Mouse (Mus musculus) common myeloid progenitor, adult 5-6 weeks (primary cell): ENCODE results near the gene Mecom. TPM values are rescaled to one million over a fixed set of nuclear protein-coding genes. Genes with fewer than 3 reads are reported as not detected.
A peak's percentile ranks its signal among the peaks of the same experiment; 100 is the strongest.

Source experiments
- ATAC-seq: replicated peaks from 2 replicates; pipeline ENCODE4 v1.8.0; 2016; ENCODE audit warnings: low read depth, mild to moderate bottlenecking, moderate TSS enrichment, inconsistent platforms; ENCODE audit not compliant: poor library complexity, severe bottlenecking
- total RNA-seq: library from RNA; stranded (forward); fragments of 200-1000, 187-1606 nt; gene quantifications from 2 replicates; pipeline ENCODE4 v1.2.3, GENCODE M21; 2017

The Mecom gene
- total RNA-seq, 1 experiment from 2014 or later = 10.8 TPM

GRCm38 (mm10) chr3:30514901-30515794 is 32.7 kb downstream of the Mecom start:
- peak; percentile 82 for ATAC-seq

- ATAC-seq = 0 out of 2 replicates have a peak, but pooled peaks have one; percentile 21
Observed at GRCm38 (mm10) chr3:30514051-30514754, 33.6 kb downstream of the Mecom start.

GRCm38 (mm10) chr3:30513314-30513997 is 34.4 kb downstream of the Mecom start:
- ATAC-seq = no peak

GRCm38 (mm10) chr3:30512459-30513030 is 35.3 kb downstream of the Mecom start:
- no peak for ATAC-seq

- no peak for ATAC-seq
Observed at GRCm38 (mm10) chr3:30511796-30512195, 36.0 kb downstream of the Mecom start.

GRCm38 (mm10) chr3:30511062-30511640 is 36.7 kb downstream of the Mecom start:
- ATAC-seq = no peak

GRCm38 (mm10) chr3:30510646-30511045 is 37.2 kb downstream of the Mecom start:
- no peak for ATAC-seq

- ATAC-seq = no peak
Observed at GRCm38 (mm10) chr3:30510105-30510504, 37.7 kb downstream of the Mecom start.

GRCm38 (mm10) chr3:30508930-30509910 is 38.6 kb downstream of the Mecom start:
- peak; percentile 20; the same call in 1 of the 2 replicates for ATAC-seq

GRCm38 (mm10) chr3:30508296-30508929 is 39.4 kb downstream of the Mecom start:
- peak; percentile 71 for ATAC-seq

- 0 out of 2 replicates have a peak, but pooled peaks have one; percentile 1 for ATAC-seq
Observed at GRCm38 (mm10) chr3:30507576-30508295, 40.1 kb downstream of the Mecom start.

- peak; percentile 12; the same call in 1 of the 2 replicates for ATAC-seq
Observed at GRCm38 (mm10) chr3:30507028-30507575, 40.7 kb downstream of the Mecom start.

- ATAC-seq = no peak
Observed at GRCm38 (mm10) chr3:30506329-30507027, 41.3 kb downstream of the Mecom start.

GRCm38 (mm10) chr3:30505741-30506251 is 42.0 kb downstream of the Mecom start:
- no peak for ATAC-seq

GRCm38 (mm10) chr3:30504561-30504960 is 43.2 kb downstream of the Mecom start:
- no peak for ATAC-seq

GRCm38 (mm10) chr3:30503821-30504220 is 44.0 kb downstream of the Mecom start:
- no peak for ATAC-seq
